Mouse (Mus musculus): ENCODE measurements around the gene Gm28047. TPM values are rescaled to one million over a fixed set of nuclear protein-coding genes. Genes with fewer than 3 reads are reported as not detected.

Gm28047 gene
- polyA plus RNA-seq, 2 experiments, result not detected

- Histone ChIP-seq H3K27ac (replicated peaks; ENCODE audit: low read depth, low read length) (no peak overlapping the region), H3K4me1 (ENCODE audit: control insufficient read depth, insufficient read depth, low read length) (no peaks in the 10 kb centered on the region), H3K27me3 (ENCODE audit: control insufficient read depth, insufficient read depth, low read length) (no peaks in the 10 kb centered on the region), H3K4me3 (replicated peaks; ENCODE audit: low read length) (no peak overlapping the region), H3K4me2 (replicated peaks; ENCODE audit: low read depth, low read length, severe bottlenecking) (no peak overlapping the region), H3K36me3 (ENCODE audit: control insufficient read depth, insufficient read depth, low read length) (peaks cover 75% of the 10 kb centered on the region), H3K9me3 (ENCODE audit: control insufficient read depth, low read length) (no peaks in the 10 kb centered on the region), H3K9ac (ENCODE audit: low read depth, low read length, severe bottlenecking) (no peak overlapping the region)
- 96% methylated on average over 5 of the region's 5 CpGs for WGBS
- ATAC-seq (ENCODE audit: low FRiP score, low read depth) (no peak), DNase-seq (ENCODE audit: low spot score) (no peak)
- TF ChIP-seq POLR2A (IDR thresholded peaks at IDR 0.05; ENCODE audit: borderline replicate concordance, extremely low read depth, insufficient read depth, insufficient read length), result no peak
Observed at GRCm38 (mm10) chr15:102552599-102552998, 72.3 kb downstream of the Gm28047 start.

GRCm38 (mm10) chr15:102547478-102547877 lies 77.4 kb downstream of the Gm28047 start:
- Histone ChIP-seq H3K36me3 (ENCODE audit: control insufficient read depth, insufficient read depth, low read length) (peaks cover 68% of the 10 kb centered on the region), H3K9me3 (ENCODE audit: control insufficient read depth, low read length) (no peaks in the 10 kb centered on the region), H3K27me3 (ENCODE audit: control insufficient read depth, insufficient read depth, low read length) (no peaks in the 10 kb centered on the region), H3K27ac (replicated peaks; ENCODE audit: low read depth, low read length) (no peak overlapping the region), H3K4me3 (replicated peaks; ENCODE audit: low read length) (no peak overlapping the region), H3K9ac (ENCODE audit: low read depth, low read length, severe bottlenecking) (no peak overlapping the region), H3K4me1 (ENCODE audit: control insufficient read depth, insufficient read depth, low read length) (no peaks in the 10 kb centered on the region), H3K4me2 (replicated peaks; ENCODE audit: low read depth, low read length, severe bottlenecking) (no peak overlapping the region)
- WGBS, result 83% methylated on average over 3 of the region's 3 CpGs
- ATAC-seq (ENCODE audit: low FRiP score, low read depth), result no peak
- TF ChIP-seq POLR2A (IDR thresholded peaks at IDR 0.05; ENCODE audit: borderline replicate concordance, extremely low read depth, insufficient read depth, insufficient read length), result no peak
- DNase-seq (ENCODE audit: low spot score), result no peak

GRCm38 (mm10) chr15:102546677-102547427 lies 78.0 kb downstream of the Gm28047 start:
- H3K9ac ChIP-seq (ENCODE audit: low read depth, low read length, severe bottlenecking), result no peak overlapping the region
- H3K4me2 ChIP-seq (replicated peaks; ENCODE audit: low read depth, low read length, severe bottlenecking), result no peak overlapping the region
- ATAC-seq (ENCODE audit: low FRiP score, low read depth), result no peak
- 74% methylated on average over 3 of the region's 3 CpGs for WGBS
- H3K4me1 ChIP-seq (ENCODE audit: control insufficient read depth, insufficient read depth, low read length), result no peaks in the 10 kb centered on the region
- H3K27me3 ChIP-seq (ENCODE audit: control insufficient read depth, insufficient read depth, low read length), result no peaks in the 10 kb centered on the region
- H3K27ac ChIP-seq (replicated peaks; ENCODE audit: low read depth, low read length), result no peak overlapping the region
- peaks cover 68% of the 10 kb centered on the region for H3K36me3 ChIP-seq (ENCODE audit: control insufficient read depth, insufficient read depth, low read length)
- DNase-seq (ENCODE audit: low spot score), result peak; percentile 72
- H3K9me3 ChIP-seq (ENCODE audit: control insufficient read depth, low read length), result no peaks in the 10 kb centered on the region
- no peak for TF ChIP-seq POLR2A (IDR thresholded peaks at IDR 0.05; ENCODE audit: borderline replicate concordance, extremely low read depth, insufficient read depth, insufficient read length)
- no peak overlapping the region for H3K4me3 ChIP-seq (replicated peaks; ENCODE audit: low read length)

GRCm38 (mm10) chr15:102546246-102546645 lies 78.6 kb downstream of the Gm28047 start:
- 83% methylated on average over 3 of the region's 3 CpGs for WGBS

DNA sequence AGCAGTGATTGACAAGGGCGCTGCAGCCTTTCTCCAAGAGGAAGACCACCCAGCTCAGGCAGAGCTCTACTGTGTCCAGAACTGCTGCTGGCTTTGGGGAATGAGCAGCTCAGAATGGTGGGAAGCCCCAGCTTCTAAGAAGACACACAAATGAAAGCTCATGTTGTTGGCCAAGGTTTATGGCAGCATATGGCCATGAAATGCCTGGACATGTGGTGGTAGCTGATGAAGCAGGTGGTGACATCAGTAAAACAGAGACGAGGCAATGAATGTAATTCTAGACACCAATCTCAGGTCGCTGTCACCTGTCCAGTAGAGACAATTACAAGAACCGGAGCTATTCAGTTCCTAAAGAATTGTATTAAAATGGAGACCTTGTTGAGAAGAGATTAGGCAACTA lies 80.1 kb downstream of the Gm28047 start:
- no peak for TF ChIP-seq POLR2A (IDR thresholded peaks at IDR 0.05; ENCODE audit: borderline replicate concordance, extremely low read depth, insufficient read depth, insufficient read length)
- ATAC-seq (ENCODE audit: low FRiP score, low read depth) (no peak), DNase-seq (ENCODE audit: low spot score) (no peak)
- Histone ChIP-seq H3K9ac (ENCODE audit: low read depth, low read length, severe bottlenecking) (no peak overlapping the region), H3K27ac (replicated peaks; ENCODE audit: low read depth, low read length) (no peak overlapping the region), H3K9me3 (ENCODE audit: control insufficient read depth, low read length) (no peaks in the 10 kb centered on the region), H3K27me3 (ENCODE audit: control insufficient read depth, insufficient read depth, low read length) (no peaks in the 10 kb centered on the region), H3K4me2 (replicated peaks; ENCODE audit: low read depth, low read length, severe bottlenecking) (no peak overlapping the region), H3K4me1 (ENCODE audit: control insufficient read depth, insufficient read depth, low read length) (no peaks in the 10 kb centered on the region), H3K4me3 (replicated peaks; ENCODE audit: low read length) (no peak overlapping the region), H3K36me3 (ENCODE audit: control insufficient read depth, insufficient read depth, low read length) (peaks cover 79% of the 10 kb centered on the region)
- 87% methylated on average over 4 of the region's 4 CpGs for WGBS

More at GRCm38 (mm10) chr15:102546246-102546645, 78.6 kb downstream of the Gm28047 start:
- no peak overlapping the region for H3K9ac ChIP-seq (ENCODE audit: low read depth, low read length, severe bottlenecking)
- H3K9me3 ChIP-seq (ENCODE audit: control insufficient read depth, low read length), result no peaks in the 10 kb centered on the region
- no peaks in the 10 kb centered on the region for H3K27me3 ChIP-seq (ENCODE audit: control insufficient read depth, insufficient read depth, low read length)
- H3K4me3 ChIP-seq (replicated peaks; ENCODE audit: low read length), result no peak overlapping the region
- no peaks in the 10 kb centered on the region for H3K4me1 ChIP-seq (ENCODE audit: control insufficient read depth, insufficient read depth, low read length)
- DNase-seq (ENCODE audit: low spot score) (no peak), ATAC-seq (ENCODE audit: low FRiP score, low read depth) (no peak)
- H3K27ac ChIP-seq (replicated peaks; ENCODE audit: low read depth, low read length), result no peak overlapping the region
- peaks cover 68% of the 10 kb centered on the region for H3K36me3 ChIP-seq (ENCODE audit: control insufficient read depth, insufficient read depth, low read length)
- H3K4me2 ChIP-seq (replicated peaks; ENCODE audit: low read depth, low read length, severe bottlenecking), result no peak overlapping the region
- no peak for TF ChIP-seq POLR2A (IDR thresholded peaks at IDR 0.05; ENCODE audit: borderline replicate concordance, extremely low read depth, insufficient read depth, insufficient read length)
